Mouse (Mus musculus) intestine, embryonic 14.5 days (tissue): ENCODE data around the gene Ulk4. TPM values are rescaled to one million over a fixed set of nuclear protein-coding genes. Genes with fewer than 3 reads are reported as not detected.
"Not testable (repeated sequence)": the region's sequence is repeated elsewhere in the genome, so short reads cannot be mapped to it uniquely, and the experiment has no call there.

ENCODE experiments used
- ATAC-seq: fragments of 200-750 bp; cut with Nextera tagmentation; replicated peaks from 2 replicates; pipeline ENCODE4 v1.8.0; 2017; ENCODE audit warnings: low read depth, moderate number of reproducible peaks, moderate TSS enrichment, moderate library complexity; ENCODE audit not compliant: low FRiP score, low TSS enrichment
- DNase-seq: peaks from one replicate; pipeline ENCODE4 v3.0.0-alpha.2; 2018; ENCODE audit warnings: low spot score
- H3K27ac ChIP-seq: fragments of 300-500 bp; sonication (generic); 2 replicates; pipeline ENCODE4 v1.5.1; 2014; ENCODE audit warnings: low read depth, mild to moderate bottlenecking, control low read depth
- H3K27me3 ChIP-seq: fragments of 300-500 bp; sonication (generic); replicated peaks from 2 replicates; pipeline ENCODE4 v1.6.1; 2014; ENCODE audit warnings: low read length, control low read depth; ENCODE audit not compliant: control insufficient read depth, insufficient read depth
- H3K36me3 ChIP-seq: fragments of 300-500 bp; sonication (generic); 2 replicates; pipeline ENCODE4 v1.6.1; 2014; ENCODE audit warnings: low read length, control low read depth; ENCODE audit not compliant: control insufficient read depth, insufficient read depth
- H3K4me1 ChIP-seq: fragments of 300-500 bp; sonication (generic); replicated peaks from 2 replicates; pipeline ENCODE4 v1.6.1; 2014; ENCODE audit warnings: low read length, control low read depth, mixed read lengths; ENCODE audit not compliant: control insufficient read depth, insufficient read depth
- H3K4me2 ChIP-seq: fragments of 300-500 bp; sonication (generic); 2 replicates; pipeline ENCODE4 v1.6.1; 2014; ENCODE audit warnings: low read length
- H3K4me3 ChIP-seq: fragments of 300-500 bp; sonication (generic); 2 replicates; pipeline ENCODE4 v1.5.1; 2014; ENCODE audit warnings: low read depth, low read length, control low read depth, mixed read lengths
- H3K9ac ChIP-seq: fragments of 300-500 bp; sonication (generic); 2 replicates; pipeline ENCODE4 v1.6.1; 2014; ENCODE audit warnings: mild to moderate bottlenecking, low read length
- H3K9me3 ChIP-seq: fragments of 300-500 bp; sonication (generic); 2 replicates; pipeline ENCODE4 v1.6.1; 2016; ENCODE audit warnings: low read length, control low read depth; ENCODE audit not compliant: control insufficient read depth
- WGBS: fragments of 180-500 bp; shearing (Covaris S2); extraction: QIAGEN DNeasy Blood & Tissue Kit; methylation state at CpG from one replicate; pipeline ENCODE4 v1.1.7; 2014; 5-methylcytosine and 5-hydroxymethylcytosine counted together
- polyA plus RNA-seq: library from polyadenylated mRNA; unstranded; fragments of >200 nt; fragmentation: Nextera tagmentation; extraction: Ambion mirVana; gene quantifications from 2 replicates; pipeline ENCODE4 v1.2.1, GENCODE M21; 2014

The Ulk4 gene
- polyA plus RNA-seq, 1 experiment from 2014 or later: 122 TPM

DNA sequence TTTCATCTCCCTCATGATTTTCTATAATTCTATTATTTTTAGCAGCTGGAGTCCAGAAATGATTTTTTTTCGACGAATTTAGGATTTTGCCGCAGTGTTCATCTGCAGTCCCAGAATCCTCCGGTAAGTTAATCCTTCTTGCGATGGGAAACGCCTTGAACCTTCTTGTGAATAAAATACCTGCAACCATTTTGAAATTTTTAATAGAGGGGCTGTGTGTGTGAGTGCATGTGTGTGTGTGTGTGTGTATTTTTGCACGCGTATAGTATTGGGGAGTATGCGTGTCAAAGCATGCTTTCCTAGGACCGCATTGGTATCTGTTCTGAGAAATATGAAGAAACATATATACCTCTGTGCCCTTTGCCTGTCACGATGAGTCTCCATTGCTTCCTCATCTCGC is 347.0 kb downstream of the Ulk4 start:
- H3K4me1 ChIP-seq: 0 out of 2 replicates have a peak, but pooled peaks cover under 1% of the 10 kb centered on the region
- DNase-seq (no peak), ATAC-seq (no peak)
- WGBS: 96% methylated on average over 12 of the region's 12 CpGs
- H3K27ac ChIP-seq: no peak overlapping the region
- H3K9me3 ChIP-seq: no peaks in the 10 kb centered on the region
- no peaks in the 10 kb centered on the region for H3K27me3 ChIP-seq
- H3K9ac ChIP-seq: no peak overlapping the region
- no peak overlapping the region for H3K4me2 ChIP-seq
- no peaks in the 10 kb centered on the region for H3K36me3 ChIP-seq
- H3K4me3 ChIP-seq: no peak overlapping the region

- WGBS: 88% methylated on average over 11 of the region's 11 CpGs
- Histone ChIP-seq H3K4me1 (no peaks in the 10 kb centered on the region), H3K4me3 (no peak within 1 kb of the TSS), H3K4me2 (no peak within 1 kb of the TSS), H3K27me3 (no peaks in the 10 kb centered on the region), H3K9me3 (no peaks in the 10 kb centered on the region), H3K27ac (no peak within 1 kb of the TSS), H3K36me3 (no peaks in the 10 kb centered on the region), H3K9ac (no peak within 1 kb of the TSS)
- ATAC-seq (no peak), DNase-seq (no peak)
Observed at GRCm38 (mm10) chr9:120929081-120929480, 347.9 kb downstream of the Ulk4 start, which contains the start of gene Ctnnb1. Ctnnb1 (plus strand) TSS chr9:120929216.

DNA sequence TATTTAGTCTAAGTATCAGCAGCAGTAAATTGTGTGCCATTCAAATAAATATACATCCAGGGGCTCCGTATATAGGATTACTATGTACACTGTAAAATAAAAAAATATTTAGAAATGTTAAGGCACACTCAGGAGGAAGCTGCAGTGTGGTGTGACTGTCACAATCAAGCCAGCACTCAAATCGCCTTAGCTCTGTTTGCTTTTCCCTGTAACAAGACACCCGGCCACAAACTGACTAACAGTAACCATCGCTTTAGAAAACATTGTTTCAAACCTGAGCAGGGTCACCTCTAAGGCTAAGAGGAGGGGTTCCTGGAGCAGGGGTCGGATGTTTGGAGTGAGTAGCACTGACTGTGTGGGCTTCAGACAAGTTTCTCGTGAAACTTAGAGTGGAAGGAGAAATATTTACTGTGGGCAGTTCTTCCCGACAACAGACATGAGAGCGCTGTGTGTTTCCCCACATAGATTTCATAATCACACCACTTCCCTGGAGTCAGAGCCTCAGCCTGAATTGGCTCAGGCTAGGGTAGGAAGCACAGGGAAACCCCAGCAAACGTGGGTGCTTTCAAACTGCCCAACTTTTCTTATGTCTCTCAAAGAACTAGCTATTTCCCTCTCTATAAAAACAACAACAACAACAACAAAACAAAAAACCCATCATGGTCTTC is 349.9 kb downstream of the Ulk4 start:
- no peak for DNase-seq
- 18% methylated on average over 9 of the region's 9 CpGs for whole genome bisulfite sequencing
- H3K27ac ChIP-seq: no peak overlapping the region
- no peaks in the 10 kb centered on the region for H3K4me1 ChIP-seq
- H3K9ac ChIP-seq: no peak overlapping the region
- no peak for ATAC-seq
- no peaks in the 10 kb centered on the region for H3K9me3 ChIP-seq
- H3K36me3 ChIP-seq: no peaks in the 10 kb centered on the region
- no peak overlapping the region for H3K4me3 ChIP-seq
- no peak overlapping the region for H3K4me2 ChIP-seq
- no peaks in the 10 kb centered on the region for H3K27me3 ChIP-seq

- Histone ChIP-seq H3K9me3 (no peaks in the 10 kb centered on the region), H3K27me3 (no peaks in the 10 kb centered on the region), H3K36me3 (no peaks in the 10 kb centered on the region), H3K4me2 (no peak overlapping the region), H3K9ac (no peak overlapping the region), H3K27ac (no peak overlapping the region), H3K4me3 (no peak overlapping the region), H3K4me1 (no peaks in the 10 kb centered on the region)
- ATAC-seq (no peak), DNase-seq (no peak)
- 50% methylated on average over 1 of the region's 1 CpGs for whole genome bisulfite sequencing
Observed at GRCm38 (mm10) chr9:120926126-120926525, 350.9 kb downstream of the Ulk4 start.

GRCm38 (mm10) chr9:120919130-120919529 is 357.9 kb downstream of the Ulk4 start:
- H3K9me3 ChIP-seq: no peaks in the 10 kb centered on the region
- no peaks in the 10 kb centered on the region for H3K36me3 ChIP-seq
- no peaks in the 10 kb centered on the region for H3K27me3 ChIP-seq
- H3K4me3 ChIP-seq: no peak overlapping the region
- no peak overlapping the region for H3K4me2 ChIP-seq
- no peak overlapping the region for H3K9ac ChIP-seq
- ATAC-seq: peak; percentile 41; the same call in 1 of the 2 replicates
- H3K27ac ChIP-seq: peak overlapping the region; percentile 47; the same call in 1 of the 2 replicates
- whole genome bisulfite sequencing: 56% methylated on average over 5 of the region's 5 CpGs
- H3K4me1 ChIP-seq: peaks cover 13% of the 10 kb centered on the region
- peak; percentile 64 for DNase-seq

DNA sequence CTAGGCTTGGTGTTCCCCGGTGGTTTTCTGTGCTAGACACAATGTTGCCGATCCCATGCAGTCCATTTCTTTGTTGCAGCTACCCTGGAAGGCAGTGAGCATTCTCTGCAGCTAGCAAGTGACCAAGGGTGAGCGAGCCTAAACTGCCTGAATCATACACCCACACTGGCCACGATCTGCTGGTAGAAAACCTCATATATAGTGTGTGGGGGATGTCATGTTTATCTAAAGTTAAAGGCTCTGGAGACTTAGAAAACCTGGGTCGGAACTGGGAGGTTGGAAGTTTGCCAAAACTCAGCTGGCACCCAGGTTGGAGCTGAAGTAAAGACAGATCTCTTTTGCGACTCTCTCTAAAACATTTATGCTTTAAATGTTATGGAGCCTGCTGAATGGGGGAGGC is 358.4 kb downstream of the Ulk4 start:
- H3K4me2 ChIP-seq: peak overlapping the region; percentile 26; the same call in 1 of the 2 replicates
- H3K36me3 ChIP-seq: no peaks in the 10 kb centered on the region
- peak overlapping the region; percentile 47; the same call in 1 of the 2 replicates for H3K27ac ChIP-seq
- peaks cover 13% of the 10 kb centered on the region for H3K4me1 ChIP-seq
- H3K4me3 ChIP-seq: no peak overlapping the region
- H3K9me3 ChIP-seq: no peaks in the 10 kb centered on the region
- DNase-seq (peak; percentile 58), ATAC-seq (peak; percentile 65; the same call in 1 of the 2 replicates)
- no peak overlapping the region for H3K9ac ChIP-seq
- 17% methylated on average over 6 of the region's 6 CpGs for WGBS
- H3K27me3 ChIP-seq: no peaks in the 10 kb centered on the region

GRCm38 (mm10) chr9:120918211-120918610 is 358.8 kb downstream of the Ulk4 start:
- Histone ChIP-seq H3K27me3 (no peaks in the 10 kb centered on the region), H3K4me3 (no peak overlapping the region), H3K27ac (peak overlapping the region; percentile 38; the same call in 1 of the 2 replicates), H3K4me1 (peaks cover 13% of the 10 kb centered on the region), H3K4me2 (peak overlapping the region; percentile 26; the same call in 1 of the 2 replicates), H3K9ac (no peak overlapping the region), H3K36me3 (no peaks in the 10 kb centered on the region), H3K9me3 (no peaks in the 10 kb centered on the region)
- WGBS: 48% methylated on average over 5 of the region's 5 CpGs
- DNase-seq (no peak), ATAC-seq (0 out of 2 replicates have a peak, but pooled peaks have one; percentile 38)

- not testable (repeated sequence) for ATAC-seq, H3K4me2 ChIP-seq, H3K27me3 ChIP-seq, H3K9me3 ChIP-seq, H3K36me3 ChIP-seq, H3K4me3 ChIP-seq, DNase-seq, H3K9ac ChIP-seq, H3K27ac ChIP-seq
- H3K4me1 ChIP-seq: peaks cover 13% of the 10 kb centered on the region
- 100% methylated on average over 2 of the region's 2 CpGs for WGBS
Observed at GRCm38 (mm10) chr9:120917619-120918018, 359.4 kb downstream of the Ulk4 start.
